Mouse (Mus musculus): ENCODE results near the gene Tgfbr3l. TPM values are rescaled to one million over a fixed set of nuclear protein-coding genes. Genes with fewer than 3 reads are reported as not detected.

Tgfbr3l gene
- polyA plus RNA-seq, 1 experiment from 2014 or later = 4.6 TPM

DNA sequence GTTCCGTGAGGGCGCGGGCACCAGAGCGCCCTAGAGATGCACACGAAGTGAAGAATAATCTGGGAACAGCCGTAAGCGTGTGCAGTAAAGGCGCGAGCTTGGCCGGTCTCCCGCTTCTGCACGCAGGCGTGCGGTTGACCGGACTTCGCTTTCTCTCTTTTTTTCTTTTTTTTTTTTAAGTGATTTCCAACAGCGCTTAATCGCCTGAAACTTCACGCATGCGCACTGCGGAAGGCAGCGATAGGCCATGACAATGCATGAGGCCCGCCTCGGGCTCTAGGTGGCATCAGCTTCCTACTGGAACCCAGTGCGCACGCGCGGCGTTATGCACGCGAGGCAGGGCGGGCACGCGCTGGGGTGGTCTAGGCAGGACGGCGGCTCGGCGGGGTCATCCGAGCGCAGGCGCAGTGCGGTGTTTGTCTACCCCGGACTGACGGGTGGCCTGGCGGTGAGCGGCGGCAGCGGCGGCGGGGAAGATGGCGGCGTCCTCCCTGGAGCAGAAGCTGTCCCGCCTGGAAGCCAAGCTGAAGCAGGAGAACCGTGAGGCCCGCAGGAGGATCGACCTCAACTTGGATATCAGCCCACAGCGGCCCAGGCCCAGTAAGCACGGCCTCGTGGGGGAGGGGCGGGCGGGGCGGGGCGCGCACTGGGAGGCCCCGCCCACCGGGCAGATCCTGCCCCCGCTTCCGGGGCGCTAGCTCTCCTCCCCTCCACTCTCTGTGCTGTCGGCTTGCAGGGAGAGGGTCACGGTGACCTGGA is 9.4 kb upstream of the Tgfbr3l start, which contains the start of the genes Map2k7 and Gm49320:
Gene Map2k7, plus strand, starts transcription at position 307 of the 759 bp plus-strand sequence.
Gene Gm49320, plus strand, starts transcription at position 432 of the 759 bp plus-strand sequence.
- WGBS = 0% methylated on average over 69 of the region's 71 CpGs
- ATAC-seq (ENCODE audit: insufficient number of reproducible peaks, low FRiP score) = peak; percentile 95
- Histone ChIP-seq H3K27ac (ENCODE audit: poor library complexity, severe bottlenecking) (peak within 1 kb of the TSS; percentile 89), H3K36me3 (peaks cover 28% of the 10 kb centered on the region), H3K9me3 (replicated peaks) (no peaks in the 10 kb centered on the region), H3K4me3 (peak within 1 kb of the TSS; percentile 65), H3K27me3 (replicated peaks) (peaks cover 15% of the 10 kb centered on the region), H3K4me1 (replicated peaks) (peaks cover 23% of the 10 kb centered on the region), H3K4me2 (peak within 1 kb of the TSS; percentile 76), H3K9ac (peak within 1 kb of the TSS; percentile 81)

DNA sequence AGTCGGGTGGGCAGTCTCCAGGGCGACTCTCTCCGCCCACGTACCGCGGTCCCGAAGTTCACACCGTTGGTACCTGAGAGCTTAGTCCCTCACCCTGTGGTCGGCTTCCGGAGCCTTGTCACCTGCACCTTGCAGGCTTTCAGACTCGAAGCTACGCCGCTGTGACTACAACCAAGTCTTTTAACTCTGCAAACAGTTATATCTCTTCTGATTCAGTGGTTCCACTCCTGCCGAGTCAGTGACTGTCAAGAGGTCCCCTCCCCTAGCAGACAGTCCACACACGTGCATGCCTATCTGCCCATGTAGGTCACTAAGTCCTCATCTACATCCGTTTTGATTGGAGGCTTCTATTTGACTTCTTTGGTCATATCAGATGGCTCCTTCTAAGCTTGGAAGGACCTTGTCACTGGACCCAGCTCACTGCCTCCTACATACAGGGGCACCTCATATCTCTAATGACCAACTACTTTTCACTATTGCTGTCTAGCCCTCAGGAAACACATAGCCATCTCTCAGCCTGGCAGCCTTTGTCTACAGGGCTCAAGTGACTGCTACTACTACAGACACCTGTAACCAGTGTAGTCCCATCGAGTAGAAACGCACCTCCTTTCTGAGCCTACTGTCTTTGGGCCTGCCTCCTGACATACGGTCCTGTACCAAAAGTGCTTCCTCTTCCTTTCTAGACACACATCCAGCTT is 8.7 kb upstream of the Tgfbr3l start:
- no peaks in the 10 kb centered on the region for H3K9me3 ChIP-seq (replicated peaks)
- ATAC-seq (ENCODE audit: insufficient number of reproducible peaks, low FRiP score) = no peak; the same call in 1 of the 2 replicates
- H3K9ac ChIP-seq = peak overlapping the region; percentile 81
- peak overlapping the region; percentile 76 for H3K4me2 ChIP-seq
- H3K4me1 ChIP-seq (replicated peaks) = peaks cover 23% of the 10 kb centered on the region
- 12% methylated on average over 19 of the region's 19 CpGs for WGBS
- peaks cover 35% of the 10 kb centered on the region for H3K36me3 ChIP-seq
- peak overlapping the region; percentile 65 for H3K4me3 ChIP-seq
- peak overlapping the region; percentile 89 for H3K27ac ChIP-seq (ENCODE audit: poor library complexity, severe bottlenecking)
- H3K27me3 ChIP-seq (replicated peaks) = peaks cover 15% of the 10 kb centered on the region

DNA sequence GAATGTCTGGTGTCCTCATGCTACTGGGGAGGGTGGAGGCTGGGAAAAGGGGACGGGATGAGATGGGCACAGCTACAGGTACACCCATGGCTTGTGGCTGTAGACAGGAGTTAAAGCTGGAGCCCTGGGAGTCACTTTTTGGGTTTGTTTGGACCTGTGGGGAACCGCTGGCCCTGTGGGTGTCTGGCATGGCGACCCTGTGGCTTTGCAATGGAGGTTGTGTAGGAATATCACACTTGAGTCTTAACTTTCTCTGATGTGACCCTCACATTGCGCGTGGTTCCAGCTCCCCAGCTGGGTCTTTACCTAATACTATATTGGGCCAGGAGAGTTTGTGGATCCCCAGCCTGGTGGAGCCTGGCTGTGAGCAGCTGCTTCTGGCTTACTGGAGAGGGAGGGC is 3.0 kb upstream of the Tgfbr3l start:
- H3K36me3 ChIP-seq = peaks cover 76% of the 10 kb centered on the region

GRCm38 (mm10) chr8:4245737-4246136 is 2.3 kb upstream of the Tgfbr3l start:
- Histone ChIP-seq H3K9ac (no peak overlapping the region), H3K36me3 (peaks cover 71% of the 10 kb centered on the region), H3K4me1 (replicated peaks) (peaks cover 32% of the 10 kb centered on the region), H3K4me3 (no peak overlapping the region), H3K27me3 (replicated peaks) (no peaks in the 10 kb centered on the region), H3K4me2 (no peak overlapping the region), H3K27ac (ENCODE audit: poor library complexity, severe bottlenecking) (no peak overlapping the region), H3K9me3 (replicated peaks) (no peaks in the 10 kb centered on the region)
- no peak for ATAC-seq (ENCODE audit: insufficient number of reproducible peaks, low FRiP score)
- WGBS = 82% methylated on average over 13 of the region's 13 CpGs

More for the DNA sequence above, 3.0 kb upstream of the Tgfbr3l start:
- no peak overlapping the region for H3K9ac ChIP-seq
- H3K27me3 ChIP-seq (replicated peaks) = no peaks in the 10 kb centered on the region
- no peak overlapping the region for H3K27ac ChIP-seq (ENCODE audit: poor library complexity, severe bottlenecking)
- 91% methylated on average over 5 of the region's 5 CpGs for WGBS
- no peaks in the 10 kb centered on the region for H3K9me3 ChIP-seq (replicated peaks)
- ATAC-seq (ENCODE audit: insufficient number of reproducible peaks, low FRiP score) = no peak
- peaks cover 32% of the 10 kb centered on the region for H3K4me1 ChIP-seq (replicated peaks)
- no peak overlapping the region for H3K4me3 ChIP-seq
- H3K4me2 ChIP-seq = no peak overlapping the region

GRCm38 (mm10) chr8:4247241-4247640 is 773 bp upstream of the Tgfbr3l start:
- no peak for ATAC-seq (ENCODE audit: insufficient number of reproducible peaks, low FRiP score)

GRCm38 (mm10) chr8:4249213-4249612 is 1.2 kb downstream of the Tgfbr3l start:
- H3K9me3 ChIP-seq (replicated peaks) = no peaks in the 10 kb centered on the region
- peak overlapping the region; percentile 27; the same call in 1 of the 2 replicates for H3K27ac ChIP-seq (ENCODE audit: poor library complexity, severe bottlenecking)
- H3K27me3 ChIP-seq (replicated peaks) = no peaks in the 10 kb centered on the region
- 5% methylated on average over 29 of the region's 29 CpGs for WGBS
- no peak for ATAC-seq (ENCODE audit: insufficient number of reproducible peaks, low FRiP score)
- peak overlapping the region; percentile 55; the same call in 1 of the 2 replicates for H3K9ac ChIP-seq
- H3K36me3 ChIP-seq = peaks cover 42% of the 10 kb centered on the region
- peaks cover 38% of the 10 kb centered on the region for H3K4me1 ChIP-seq (replicated peaks)
- peak overlapping the region; percentile 15; the same call in 1 of the 2 replicates for H3K4me3 ChIP-seq
- peak overlapping the region; percentile 52 for H3K4me2 ChIP-seq

More at GRCm38 (mm10) chr8:4247241-4247640, 773 bp upstream of the Tgfbr3l start:
- Histone ChIP-seq H3K36me3 (peaks cover 61% of the 10 kb centered on the region), H3K4me3 (no peak overlapping the region), H3K9me3 (replicated peaks) (no peaks in the 10 kb centered on the region), H3K4me1 (replicated peaks) (peaks cover 28% of the 10 kb centered on the region), H3K4me2 (no peak overlapping the region), H3K27me3 (replicated peaks) (no peaks in the 10 kb centered on the region), H3K9ac (no peak overlapping the region), H3K27ac (ENCODE audit: poor library complexity, severe bottlenecking) (no peak overlapping the region)
- WGBS = 86% methylated on average over 8 of the region's 8 CpGs

GRCm38 (mm10) chr8:4250306-4250970 is 2.4 kb downstream of the Tgfbr3l start:
- peaks cover 42% of the 10 kb centered on the region for H3K36me3 ChIP-seq
- H3K9me3 ChIP-seq (replicated peaks) = no peaks in the 10 kb centered on the region
- no peaks in the 10 kb centered on the region for H3K27me3 ChIP-seq (replicated peaks)
- no peak overlapping the region for H3K27ac ChIP-seq (ENCODE audit: poor library complexity, severe bottlenecking)
- ATAC-seq (ENCODE audit: insufficient number of reproducible peaks, low FRiP score) = peak; percentile 23; the same call in 1 of the 2 replicates
- WGBS = 31% methylated on average over 26 of the region's 26 CpGs
- peaks cover 39% of the 10 kb centered on the region for H3K4me1 ChIP-seq (replicated peaks)
- no peak overlapping the region for H3K4me3 ChIP-seq
- 0 out of 2 replicates have a peak overlapping the region, but pooled peaks have one; percentile 47 for H3K9ac ChIP-seq
- 0 out of 2 replicates have a peak overlapping the region, but pooled peaks have one; percentile 4 for H3K4me2 ChIP-seq

GRCm38 (mm10) chr8:4252116-4252760 is 4.2 kb downstream of the Tgfbr3l start:
- Histone ChIP-seq H3K9me3 (replicated peaks) (no peaks in the 10 kb centered on the region), H3K4me2 (peak overlapping the region; percentile 87), H3K4me1 (replicated peaks) (peaks cover 45% of the 10 kb centered on the region), H3K27me3 (replicated peaks) (no peaks in the 10 kb centered on the region), H3K27ac (ENCODE audit: poor library complexity, severe bottlenecking) (no peak overlapping the region), H3K36me3 (peaks cover 39% of the 10 kb centered on the region), H3K4me3 (peak overlapping the region; percentile 95), H3K9ac (peak overlapping the region; percentile 91)
- no peak for ATAC-seq (ENCODE audit: insufficient number of reproducible peaks, low FRiP score)
- 41% methylated on average over 8 of the region's 8 CpGs for WGBS

GRCm38 (mm10) chr8:4252934-4253841 is 5.2 kb downstream of the Tgfbr3l start, which contains the start of gene Snapc2:
Gene Snapc2 (plus strand): TSS chr8:4253080.
- WGBS = under 1% methylated on average over 69 of the region's 69 CpGs
- peaks cover 52% of the 10 kb centered on the region for H3K4me1 ChIP-seq (replicated peaks)

More at GRCm38 (mm10) chr8:4252934-4253841, 5.2 kb downstream of the Tgfbr3l start, which contains the start of gene Snapc2:
- ATAC-seq (ENCODE audit: insufficient number of reproducible peaks, low FRiP score) = peak; percentile 91
- no peaks in the 10 kb centered on the region for H3K9me3 ChIP-seq (replicated peaks)
- H3K27me3 ChIP-seq (replicated peaks) = no peaks in the 10 kb centered on the region
- peaks cover 34% of the 10 kb centered on the region for H3K36me3 ChIP-seq
- peak within 1 kb of the TSS; percentile 84 for H3K27ac ChIP-seq (ENCODE audit: poor library complexity, severe bottlenecking)
- H3K4me2 ChIP-seq = peak within 1 kb of the TSS; percentile 87
- peak within 1 kb of the TSS; percentile 95 for H3K4me3 ChIP-seq
- H3K9ac ChIP-seq = peak within 1 kb of the TSS; percentile 91
